Mouse (Mus musculus) Patski (cell line): ENCODE results near the gene Tbc1d30. TPM values are rescaled to one million over a fixed set of nuclear protein-coding genes. Genes with fewer than 3 reads are reported as not detected.
A peak's percentile ranks its signal among the peaks of the same experiment; 100 is the strongest.

Experiments
- ATAC-seq: fragments of 100-300 bp; one replicate; pipeline ENCODE4 v1.8.0; 2021
- CTCF ChIA-PET: fragments of 350-600 bp; sonication (Branson Sonifier 250); formaldehyde crosslinking; loops from one replicate; lab custom pipeline; 2022; ENCODE audit warnings: inconsistent platforms; lab: Charles Lee
- POLR2A ChIA-PET: fragments of 350-600 bp; sonication (Branson Sonifier 250); formaldehyde crosslinking; loops from one replicate; lab custom pipeline; 2022; ENCODE audit warnings: antibody characterized with exemption, inconsistent platforms; lab: Charles Lee
- DNase-seq: peaks from one replicate; pipeline ENCODE4 v3.0.0-alpha.2; 2011; ENCODE audit warnings: low read depth, low spot score
- H3K27me3 ChIP-seq: fragments of 371-371 bp; one replicate; pipeline ENCODE4 v1.5.1; 2021
- CTCF ChIP-seq: fragments of 100-300 bp; IDR thresholded peaks from one replicate; pipeline ENCODE4 v1.5.1; 2021
- in situ Hi-C: fragments of 300-500 bp; cut with MboI; formaldehyde crosslinking; loops from 3 replicates; pipeline ENCODE4 v1.11.1; 2018; ENCODE audit warnings: low pct_unique_long_range_greater_than_20kb, mixed read lengths
- polyA plus RNA-seq: library from polyadenylated mRNA; unstranded; gene quantifications from one replicate; pipeline ENCODE4 v1.2.3, GENCODE M21; 2021

The Tbc1d30 gene
- polyA plus RNA-seq, 1 experiment from 2014 or later: 0.24 TPM

DNA sequence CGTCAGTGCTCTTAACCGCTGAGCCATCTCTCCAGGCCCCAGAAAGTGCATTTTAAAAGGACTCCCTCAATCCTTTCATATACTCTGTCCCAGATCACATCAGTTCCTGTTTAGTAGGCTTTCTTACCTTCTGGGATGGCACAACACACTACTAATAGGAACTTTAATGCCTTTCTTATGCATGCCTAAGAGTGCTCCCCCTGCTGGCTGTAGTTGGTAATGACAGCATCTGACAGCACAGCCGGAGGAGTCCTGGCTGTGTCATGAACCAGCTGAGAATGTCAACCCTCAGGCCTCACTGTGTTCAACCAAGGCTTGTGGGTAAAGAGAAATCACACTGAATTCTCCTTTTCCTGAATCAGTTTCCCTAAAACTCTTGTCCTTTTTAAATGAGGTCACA is 16.5 kb downstream of the Tbc1d30 start:
- CTCF ChIA-PET: interaction anchor here (0.9 to 1.5 kb wide), 2 partner anchors 15 to 26 kb away, joined by 3 to 4 read pairs; no protein-coding TSS in a partner anchor
- POLR2A ChIA-PET: no interaction called here
- DNase-seq (no peak), ATAC-seq (no peak)
- in situ Hi-C loops: no loop called here
- H3K27me3 ChIP-seq: peaks cover 4% of the 10 kb centered on the region
- TF ChIP-seq CTCF: peak; percentile 86

DNA sequence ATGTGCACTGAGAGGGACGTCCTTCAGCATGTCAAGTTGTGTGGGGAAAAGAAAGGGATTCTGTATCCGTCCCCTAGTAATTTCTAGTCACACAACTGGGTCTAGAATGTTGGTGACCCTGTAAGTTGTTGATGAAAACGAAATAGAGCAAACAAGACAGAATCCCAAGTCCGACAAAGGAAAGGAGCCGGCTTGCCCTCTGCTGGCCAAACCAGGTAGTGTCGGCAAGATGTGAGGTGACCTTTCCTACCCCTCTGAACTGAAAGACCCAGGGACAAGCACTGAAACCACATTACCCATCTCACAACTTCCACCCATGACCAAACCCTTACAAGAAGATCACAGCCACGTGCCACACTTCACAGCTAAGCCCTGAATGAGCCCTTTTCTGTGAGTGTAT is 20.1 kb downstream of the Tbc1d30 start:
- POLR2A ChIA-PET: no interaction called here
- ATAC-seq (no peak), DNase-seq (no peak)
- CTCF ChIA-PET: interaction anchor here (1.1 to 1.7 kb wide), 4 partner anchors 10 to 32 kb away, joined by 3 to 7 read pairs (median 4); no protein-coding TSS in a partner anchor
- in situ Hi-C loops: no loop called here
- peaks cover 4% of the 10 kb centered on the region for H3K27me3 ChIP-seq
- TF ChIP-seq CTCF: peak; percentile 88

DNA sequence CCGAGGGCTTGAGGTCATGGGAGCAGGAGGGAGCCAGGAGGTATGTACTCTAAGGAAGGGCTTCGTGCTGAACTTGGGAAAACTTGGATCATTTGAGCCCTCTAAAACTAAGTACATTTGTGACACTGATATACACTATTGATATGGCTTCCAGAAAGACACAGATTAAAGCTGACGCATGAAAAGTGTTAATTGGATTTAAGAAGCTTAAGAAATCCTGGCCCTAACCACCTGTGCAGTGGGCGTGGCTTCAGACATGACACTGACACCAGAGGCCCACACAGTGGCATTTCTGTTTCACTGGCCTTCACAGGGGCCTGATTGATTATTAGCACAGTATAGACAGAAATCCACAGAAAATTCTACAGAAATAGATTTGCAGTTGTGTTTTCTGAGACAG is 21.5 kb downstream of the Tbc1d30 start:
- H3K27me3 ChIP-seq: peaks cover 4% of the 10 kb centered on the region
- in situ Hi-C loops: no loop called here
- POLR2A ChIA-PET: no interaction called here
- no peak for ATAC-seq
- CTCF ChIA-PET: interaction anchor here (1.0 to 1.5 kb wide), 3 partner anchors 11 to 298 kb away, joined by 3 to 5 read pairs (median 4); no protein-coding TSS in a partner anchor
- TF ChIP-seq CTCF: no peak
- DNase-seq: no peak

GRCm38 (mm10) chr10:121326167-121326566 is 24.9 kb downstream of the Tbc1d30 start:
- DNase-seq: no peak
- peak; percentile 48 for TF ChIP-seq CTCF
- POLR2A ChIA-PET: no interaction called here
- H3K27me3 ChIP-seq: peaks cover 4% of the 10 kb centered on the region
- CTCF ChIA-PET: no interaction called here
- ATAC-seq: no peak
- in situ Hi-C loops: no loop called here

DNA sequence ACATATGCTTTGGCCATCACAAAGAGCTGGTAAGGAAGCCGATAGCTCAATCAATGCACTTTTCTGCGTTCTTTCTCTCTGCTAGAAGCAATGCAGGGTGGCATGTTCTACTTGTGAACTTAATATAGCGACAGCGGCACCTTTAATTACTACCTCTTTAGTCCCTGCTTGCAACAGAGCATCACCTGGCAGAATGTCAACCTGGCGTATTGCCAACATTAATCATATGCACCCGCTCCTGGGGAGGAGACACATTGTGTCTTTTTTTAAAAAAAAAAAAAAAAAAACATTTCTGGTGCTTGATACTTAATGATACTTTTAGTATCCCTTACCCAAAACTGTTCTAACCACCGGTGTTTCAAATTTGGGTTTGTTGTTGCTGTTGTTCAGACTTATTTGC is 27.6 kb downstream of the Tbc1d30 start:
- CTCF ChIA-PET: no interaction called here
- H3K27me3 ChIP-seq: peaks cover 4% of the 10 kb centered on the region
- DNase-seq (no peak), ATAC-seq (no peak)
- POLR2A ChIA-PET: no interaction called here
- in situ Hi-C loops: no loop called here
- TF ChIP-seq CTCF: no peak

DNA sequence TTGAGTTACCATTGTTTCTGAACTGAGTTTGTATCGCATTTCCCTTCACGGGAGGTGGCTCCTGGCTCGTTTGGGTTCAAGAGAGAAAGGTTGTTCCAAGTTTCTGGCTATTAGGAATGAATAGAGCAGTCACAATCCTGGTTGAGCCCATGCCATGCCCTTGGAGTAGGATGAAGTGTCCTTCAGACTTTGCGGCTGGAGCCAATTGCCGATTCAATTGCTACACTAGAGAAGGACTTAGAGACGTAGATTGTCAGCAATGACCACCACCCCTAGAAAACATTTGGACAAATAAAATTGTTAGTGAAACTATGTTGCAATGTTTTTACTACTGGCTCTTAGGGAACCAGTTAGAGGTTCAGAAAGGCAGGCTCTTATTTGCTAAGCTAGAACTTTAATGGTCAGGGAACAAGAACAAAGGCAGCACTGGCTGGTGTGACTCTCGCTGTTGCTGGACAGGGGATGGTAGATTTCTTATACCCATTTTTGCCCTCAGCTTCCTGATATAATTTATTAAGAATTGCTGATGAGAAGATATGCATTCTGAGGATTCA is 32.6 kb downstream of the Tbc1d30 start:
- peaks cover 9% of the 10 kb centered on the region for H3K27me3 ChIP-seq
- ATAC-seq (no peak), DNase-seq (no peak)
- ChIA-PET POLR2A (no interaction called here), CTCF (interaction anchor here (1.3 kb wide), 1 partner anchor 12 kb away, joined by 4 read pairs; no protein-coding TSS in a partner anchor)
- no peak for TF ChIP-seq CTCF
- in situ Hi-C loops: no loop called here

- peaks cover 13% of the 10 kb centered on the region for H3K27me3 ChIP-seq
- ChIA-PET POLR2A (no interaction called here), CTCF (no interaction called here)
- no peak for TF ChIP-seq CTCF
- ATAC-seq (no peak), DNase-seq (no peak)
- in situ Hi-C loops: no loop called here
These were observed 34.7 kb downstream of the Tbc1d30 start for GRCm38 (mm10) chr10:121316361-121316760.

GRCm38 (mm10) chr10:121315321-121316283 is 35.5 kb downstream of the Tbc1d30 start:
- DNase-seq (no peak), ATAC-seq (no peak)
- in situ Hi-C loops: no loop called here
- POLR2A ChIA-PET: no interaction called here
- CTCF ChIA-PET: no interaction called here
- H3K27me3 ChIP-seq: peaks cover 13% of the 10 kb centered on the region
- no peak for TF ChIP-seq CTCF

GRCm38 (mm10) chr10:121314186-121314585 is 36.9 kb downstream of the Tbc1d30 start:
- in situ Hi-C loops: no loop called here
- TF ChIP-seq CTCF: no peak
- POLR2A ChIA-PET: no interaction called here
- ATAC-seq (no peak), DNase-seq (no peak)
- CTCF ChIA-PET: no interaction called here
- H3K27me3 ChIP-seq: peaks cover 21% of the 10 kb centered on the region

- no peak for DNase-seq
- ATAC-seq: no peak
- ChIA-PET POLR2A (no interaction called here), CTCF (no interaction called here)
- peaks cover 21% of the 10 kb centered on the region for H3K27me3 ChIP-seq
- in situ Hi-C loops: no loop called here
- no peak for TF ChIP-seq CTCF
These were observed 38.0 kb downstream of the Tbc1d30 start for GRCm38 (mm10) chr10:121313049-121313448.
